Mouse (Mus musculus) heart, embryonic 14.5 days (tissue): ENCODE results near the gene Cdh13. TPM values are rescaled to one million over a fixed set of nuclear protein-coding genes. Genes with fewer than 3 reads are reported as not detected.

ENCODE experiments used
- ATAC-seq: fragments of 200-750 bp; cut with Nextera tagmentation; 2 replicates; pipeline ENCODE4 v1.8.0; 2017; ENCODE audit warnings: low read depth, moderate TSS enrichment; ENCODE audit not compliant: insufficient number of reproducible peaks, insufficient read depth, low FRiP score
- H3K27ac ChIP-seq, 2 experiments: fragments of 200-500 bp in 1 of 2; fragments of 300-500 bp in 1 of 2; sonication (generic) in 1 of 2; replicated peaks in 1 of 2; 2 replicates each; pipeline ENCODE4 v1.5.1; 2012 to 2014; ENCODE audit warnings: low read depth in 2 of 2, low read length in 2 of 2, control low read depth in 1 of 2, mild to moderate bottlenecking in 1 of 2, mixed read lengths in 1 of 2; ENCODE audit not compliant: control insufficient read depth in 1 of 2, insufficient read depth in 1 of 2
- H3K27me3 ChIP-seq: fragments of 300-500 bp; sonication (generic); 2 replicates; pipeline ENCODE4 v1.6.1; 2014; ENCODE audit warnings: mild to moderate bottlenecking, low read length, control low read depth; ENCODE audit not compliant: control insufficient read depth, insufficient read depth
- H3K36me3 ChIP-seq: fragments of 300-500 bp; sonication (generic); 2 replicates; pipeline ENCODE4 v1.6.1; 2014; ENCODE audit warnings: mild to moderate bottlenecking, control low read depth, low read length, mixed read lengths; ENCODE audit not compliant: control insufficient read depth, insufficient read depth
- H3K4me1 ChIP-seq, 2 experiments: fragments of 200-500 bp in 1 of 2; fragments of 300-500 bp in 1 of 2; sonication (generic) in 1 of 2; 2 replicates each; pipeline ENCODE4 v1.6.1; 2012 to 2014; ENCODE audit warnings: low read length in 2 of 2, control low read depth in 1 of 2, mixed read lengths in 1 of 2; ENCODE audit not compliant: control insufficient read depth in 2 of 2, insufficient read depth in 2 of 2
- H3K4me2 ChIP-seq: fragments of 300-500 bp; sonication (generic); 2 replicates; pipeline ENCODE4 v1.6.1; 2014; ENCODE audit warnings: mild to moderate bottlenecking, low read length
- H3K4me3 ChIP-seq, 2 experiments: fragments of 200-500 bp in 1 of 2; fragments of 300-500 bp in 1 of 2; sonication (generic) in 1 of 2; 2 replicates each; pipeline ENCODE4 v1.5.1; 2012 to 2014; ENCODE audit warnings: low read length in 2 of 2, mild to moderate bottlenecking in 2 of 2, control low read depth in 1 of 2, low read depth in 1 of 2, moderate library complexity in 1 of 2; ENCODE audit not compliant: control insufficient read depth in 1 of 2, insufficient read depth in 1 of 2
- H3K9ac ChIP-seq: fragments of 300-500 bp; sonication (generic); 2 replicates; pipeline ENCODE4 v1.6.1; 2014; ENCODE audit warnings: mild to moderate bottlenecking, low read length
- H3K9me3 ChIP-seq: fragments of 300-500 bp; sonication (generic); 2 replicates; pipeline ENCODE4 v1.6.1; 2016; ENCODE audit warnings: low read length, control low read depth; ENCODE audit not compliant: control insufficient read depth
- WGBS: fragments of 180-500 bp; shearing (Covaris S2); extraction: QIAGEN DNeasy Blood & Tissue Kit; methylation state at CpG from one replicate; pipeline ENCODE4 v1.1.7; 2014; 5-methylcytosine and 5-hydroxymethylcytosine counted together
- polyA plus RNA-seq: library from polyadenylated mRNA; unstranded; fragments of >200 nt; fragmentation: Nextera tagmentation; extraction: Ambion mirVana; gene quantifications from 2 replicates; pipeline ENCODE4 v1.2.1, GENCODE M21; 2014

Cdh13 gene
- polyA plus RNA-seq, 1 experiment from 2014 or later: 94.9 TPM

DNA sequence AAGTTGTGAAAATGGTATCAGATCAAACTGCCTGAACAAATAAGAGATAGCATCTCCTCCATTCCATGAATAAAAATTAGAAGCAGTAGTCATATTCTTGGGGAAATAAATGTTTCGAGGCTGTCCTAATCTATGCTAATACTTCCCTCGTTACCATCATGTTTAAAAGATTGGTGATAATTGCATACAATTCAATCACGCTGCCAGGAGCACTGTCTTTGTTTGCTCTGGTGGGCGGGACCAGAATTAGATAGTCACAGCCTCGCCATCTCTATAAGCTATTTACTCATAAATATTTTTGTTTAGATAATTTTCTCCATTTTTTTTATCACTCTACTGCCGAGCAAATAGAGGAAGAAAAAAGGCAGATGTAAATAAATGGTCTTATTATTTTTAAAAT, 819.3 kb downstream of the Cdh13 start:
- Histone ChIP-seq H3K27ac (no peak overlapping the region), H3K27me3 (no peaks in the 10 kb centered on the region), H3K36me3 (no peaks in the 10 kb centered on the region), H3K4me2 (no peak overlapping the region), H3K9ac (no peak overlapping the region), H3K4me3 (no peak overlapping the region), H3K9me3 (no peaks in the 10 kb centered on the region), H3K4me1 (no peaks in the 10 kb centered on the region)
- 79% methylated on average over 6 of the region's 6 CpGs for WGBS
- no peak for ATAC-seq

GRCm38 (mm10) chr8:119109655-119110054, 826.1 kb downstream of the Cdh13 start:
- Histone ChIP-seq H3K27me3 (no peaks in the 10 kb centered on the region), H3K9ac (no peak overlapping the region), H3K4me2 (peak overlapping the region; percentile 38), H3K4me3 (no peak overlapping the region), H3K36me3 (no peaks in the 10 kb centered on the region), H3K9me3 (no peaks in the 10 kb centered on the region), H3K4me1 (peaks cover 3 to 11% of the 10 kb centered on the region in 2 experiments; a peak in 3 of 4 replicates), H3K27ac (no peak overlapping the region; a peak in 1 of 4 replicates)
- no peak for ATAC-seq
- WGBS: 31% methylated on average over 7 of the region's 7 CpGs

GRCm38 (mm10) chr8:119112861-119113260, 829.3 kb downstream of the Cdh13 start:
- Histone ChIP-seq H3K27ac (no peak overlapping the region), H3K4me2 (no peak overlapping the region), H3K9me3 (no peaks in the 10 kb centered on the region), H3K9ac (no peak overlapping the region), H3K27me3 (no peaks in the 10 kb centered on the region), H3K4me3 (no peak overlapping the region), H3K36me3 (no peaks in the 10 kb centered on the region), H3K4me1 (peaks cover 3 to 11% of the 10 kb centered on the region in 2 experiments; a peak in 3 of 4 replicates)
- WGBS: 88% methylated on average over 3 of the region's 3 CpGs
- ATAC-seq: no peak

GRCm38 (mm10) chr8:119121236-119121635, 837.7 kb downstream of the Cdh13 start:
- 80% methylated on average over 13 of the region's 13 CpGs for WGBS

GRCm38 (mm10) chr8:119127841-119128240, 844.3 kb downstream of the Cdh13 start:
- H3K27ac ChIP-seq: no peak overlapping the region
- no peak overlapping the region for H3K9ac ChIP-seq
- no peaks in the 10 kb centered on the region for H3K27me3 ChIP-seq
- H3K4me1 ChIP-seq: no peaks in the 10 kb centered on the region
- no peaks in the 10 kb centered on the region for H3K36me3 ChIP-seq
- H3K9me3 ChIP-seq: no peaks in the 10 kb centered on the region; the same call in 1 of the 2 replicates
- WGBS: 78% methylated on average over 8 of the region's 8 CpGs
- H3K4me3 ChIP-seq: no peak overlapping the region
- H3K4me2 ChIP-seq: no peak overlapping the region
- ATAC-seq: no peak

More at GRCm38 (mm10) chr8:119121236-119121635, 837.7 kb downstream of the Cdh13 start:
- no peaks in the 10 kb centered on the region; the same call in 1 of the 2 replicates for H3K9me3 ChIP-seq
- no peak for ATAC-seq
- no peaks in the 10 kb centered on the region for H3K27me3 ChIP-seq
- H3K4me3 ChIP-seq: no peak overlapping the region
- H3K27ac ChIP-seq: no peak overlapping the region
- H3K36me3 ChIP-seq: no peaks in the 10 kb centered on the region
- no peaks in the 10 kb centered on the region for H3K4me1 ChIP-seq
- no peak overlapping the region for H3K9ac ChIP-seq
- H3K4me2 ChIP-seq: no peak overlapping the region

- no peak for ATAC-seq
- H3K27ac ChIP-seq: no peak overlapping the region
- no peak overlapping the region for H3K9ac ChIP-seq
- H3K4me2 ChIP-seq: no peak overlapping the region
- H3K9me3 ChIP-seq: no peaks in the 10 kb centered on the region; the same call in 1 of the 2 replicates
- no peaks in the 10 kb centered on the region for H3K36me3 ChIP-seq
- H3K27me3 ChIP-seq: no peaks in the 10 kb centered on the region
- no peaks in the 10 kb centered on the region for H3K4me1 ChIP-seq
- WGBS: 70% methylated on average over 3 of the region's 3 CpGs
- H3K4me3 ChIP-seq: no peak overlapping the region
Observed at GRCm38 (mm10) chr8:119128266-119128665, 844.7 kb downstream of the Cdh13 start.

- no peaks in the 10 kb centered on the region for H3K4me1 ChIP-seq
- H3K9me3 ChIP-seq: no peaks in the 10 kb centered on the region
- H3K27ac ChIP-seq: no peak overlapping the region
- no peaks in the 10 kb centered on the region for H3K27me3 ChIP-seq
- no peak for ATAC-seq
- H3K4me2 ChIP-seq: no peak overlapping the region
- H3K4me3 ChIP-seq: no peak overlapping the region
- no peak overlapping the region for H3K9ac ChIP-seq
- no peaks in the 10 kb centered on the region for H3K36me3 ChIP-seq
- WGBS: 59% methylated on average over 6 of the region's 6 CpGs
Observed at GRCm38 (mm10) chr8:119156454-119156921, 873.0 kb downstream of the Cdh13 start.

DNA sequence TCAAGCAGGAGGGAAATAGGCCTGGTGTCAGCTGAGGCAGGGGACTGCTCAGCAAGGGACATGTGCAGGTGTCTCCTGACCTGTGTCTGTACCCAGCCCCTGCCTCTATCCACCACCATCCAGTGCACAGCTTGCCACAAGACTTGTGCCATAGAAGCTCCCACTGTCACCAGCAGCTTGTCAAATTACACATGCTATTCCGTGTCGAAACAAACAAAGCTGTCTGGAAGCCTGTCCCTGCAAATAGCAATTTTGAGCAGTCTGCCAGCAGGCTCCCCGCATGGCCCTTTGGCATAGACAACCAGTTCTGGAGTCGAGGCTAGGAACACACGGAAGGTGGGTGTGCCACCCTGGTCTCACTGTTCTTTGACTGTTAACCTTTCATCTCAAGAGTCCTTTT, 875.1 kb downstream of the Cdh13 start:
- Histone ChIP-seq H3K27me3 (no peaks in the 10 kb centered on the region), H3K27ac (no peak overlapping the region), H3K4me3 (no peak overlapping the region), H3K9me3 (no peaks in the 10 kb centered on the region), H3K4me2 (no peak overlapping the region), H3K4me1 (no peaks in the 10 kb centered on the region), H3K9ac (no peak overlapping the region), H3K36me3 (no peaks in the 10 kb centered on the region)
- WGBS: 78% methylated on average over 5 of the region's 5 CpGs
- no peak; the same call in 1 of the 2 replicates for ATAC-seq
